Mouse (Mus musculus) lung, postnatal 36 days (tissue): Measurements from ENCODE around the gene Gm8011.
"Not testable (repeated sequence)": the region's sequence is repeated elsewhere in the genome, so short reads cannot be mapped to it uniquely, and the experiment has no call there.

Experiments
- DNase-seq: peaks from one replicate; pipeline ENCODE4 v3.0.0; 2022; ENCODE audit warnings: mixed read lengths

The Gm8011 gene

DNA sequence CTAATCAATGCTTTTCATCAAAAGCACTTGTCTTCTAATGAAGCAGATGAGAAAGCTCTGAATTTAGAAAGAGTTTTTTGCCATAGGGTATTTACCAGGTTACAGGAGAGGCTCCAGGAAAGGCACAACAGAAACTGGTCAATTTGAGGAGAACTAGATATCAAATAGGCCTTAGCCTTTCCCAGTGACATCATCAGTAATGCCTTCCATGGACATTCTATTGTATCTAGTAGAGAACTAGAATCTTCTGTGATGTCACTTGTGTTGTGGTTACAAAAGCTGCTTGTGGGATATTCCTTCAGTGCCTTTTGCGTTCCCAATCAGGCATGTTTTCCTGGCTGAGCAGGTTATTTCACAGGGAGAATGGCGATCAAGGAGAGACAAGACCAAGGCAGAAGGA is at the start of gene Gm8011:
Gene Gm8011, plus strand, starts transcription at position 301 of the 400 bp plus-strand sequence.
- DNase-seq = not testable (repeated sequence)

DNA sequence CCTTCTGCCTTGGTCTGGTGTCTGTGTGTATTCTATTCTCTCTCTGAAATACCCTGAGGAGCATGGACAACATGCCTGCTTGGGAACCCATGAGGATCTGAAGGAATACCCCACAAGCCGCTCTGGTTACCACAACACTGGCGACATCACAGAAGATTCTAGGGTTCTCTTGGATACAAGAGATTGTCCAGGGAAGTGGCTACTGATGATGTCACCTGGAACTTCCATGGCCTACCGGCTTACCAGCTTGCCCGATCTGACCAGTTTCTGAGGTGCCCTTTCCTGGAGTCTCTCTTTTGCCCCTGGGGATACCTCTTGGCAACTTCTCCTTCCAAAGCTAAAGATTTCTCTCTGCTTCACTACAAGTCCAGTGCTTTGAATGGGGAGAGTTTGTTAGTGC is 24.1 kb upstream of the Gm8011 start, which contains the start of gene Gm8005:
Gene Gm8005, minus strand, starts transcription at position 101 of the 400 bp plus-strand sequence.
- DNase-seq = not testable (repeated sequence)

DNA sequence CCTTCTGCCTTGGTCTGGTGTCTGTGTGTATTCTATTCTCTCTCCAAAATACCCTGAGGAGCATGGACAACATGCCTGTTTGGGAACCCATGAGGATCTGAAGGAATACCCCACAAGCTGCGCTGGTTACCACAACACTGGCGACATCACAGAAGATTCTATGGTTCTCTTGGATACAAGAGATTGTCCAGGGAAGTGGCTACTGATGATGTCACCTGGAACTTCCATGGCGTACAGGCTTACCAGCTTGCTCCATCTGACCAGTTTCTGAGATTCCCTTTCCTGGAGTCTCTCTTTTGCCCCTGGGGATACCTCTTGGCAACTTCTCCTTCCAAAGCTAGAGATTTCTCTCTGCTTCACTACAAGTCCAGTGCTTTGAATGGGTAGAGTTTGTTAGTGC is 38.6 kb downstream of the Gm8011 start, which contains the start of gene Gm8020:
Gene Gm8020, minus strand, starts transcription at position 101 of the 400 bp plus-strand sequence.
- DNase-seq = not testable (repeated sequence)
